Mouse (Mus musculus): Measurements from ENCODE around the gene Immp2l.
A peak's percentile ranks its signal among the peaks of the same experiment; 100 is the strongest.

Gene Immp2l

GRCm38 (mm10) chr12:41192829-41193228 is 168.9 kb downstream of the Immp2l start:
- no peak for DNase-seq

- no peak for DNase-seq
Measured at GRCm38 (mm10) chr12:41196374-41196773, 172.5 kb downstream of the Immp2l start.

GRCm38 (mm10) chr12:41215186-41215585 is 191.3 kb downstream of the Immp2l start:
- DNase-seq = no peak

GRCm38 (mm10) chr12:41221893-41222292 is 198.0 kb downstream of the Immp2l start:
- DNase-seq = peak in 1 of 2 experiments; percentile 14

- DNase-seq = no peak
Measured at GRCm38 (mm10) chr12:41223686-41224085, 199.8 kb downstream of the Immp2l start.

GRCm38 (mm10) chr12:41224538-41224937 is 200.6 kb downstream of the Immp2l start:
- no peak for DNase-seq

GRCm38 (mm10) chr12:41231966-41232365 is 208.1 kb downstream of the Immp2l start:
- DNase-seq = no peak

GRCm38 (mm10) chr12:41237880-41238279 is 214.0 kb downstream of the Immp2l start:
- no peak for DNase-seq

GRCm38 (mm10) chr12:41241221-41241620 is 217.3 kb downstream of the Immp2l start:
- no peak for DNase-seq

GRCm38 (mm10) chr12:41248254-41248653 is 224.4 kb downstream of the Immp2l start:
- no peak for DNase-seq

- no peak for DNase-seq
Measured at GRCm38 (mm10) chr12:41250123-41250522, 226.2 kb downstream of the Immp2l start.

GRCm38 (mm10) chr12:41257905-41258304 is 234.0 kb downstream of the Immp2l start:
- no peak for DNase-seq

GRCm38 (mm10) chr12:41259608-41260007 is 235.7 kb downstream of the Immp2l start:
- no peak for DNase-seq

GRCm38 (mm10) chr12:41274136-41274535 is 250.2 kb downstream of the Immp2l start:
- DNase-seq = no peak

GRCm38 (mm10) chr12:41275361-41275760 is 251.5 kb downstream of the Immp2l start:
- no peak for DNase-seq

- no peak for DNase-seq
Measured at GRCm38 (mm10) chr12:41277896-41278295, 254.0 kb downstream of the Immp2l start.

GRCm38 (mm10) chr12:41289047-41289446 is 265.2 kb downstream of the Immp2l start:
- DNase-seq = no peak

- no peak for DNase-seq
Measured at GRCm38 (mm10) chr12:41307015-41307414, 283.1 kb downstream of the Immp2l start.

- no peak for DNase-seq
Measured at GRCm38 (mm10) chr12:41308726-41309680, 285.1 kb downstream of the Immp2l start.

GRCm38 (mm10) chr12:41313391-41313790 is 289.5 kb downstream of the Immp2l start:
- no peak for DNase-seq

GRCm38 (mm10) chr12:41314811-41315461 is 291.0 kb downstream of the Immp2l start:
- no peak for DNase-seq

- no peak for DNase-seq
Measured at GRCm38 (mm10) chr12:41315871-41316270, 292.0 kb downstream of the Immp2l start.

GRCm38 (mm10) chr12:41316426-41316825 is 292.5 kb downstream of the Immp2l start:
- no peak for DNase-seq

- DNase-seq = no peak
Measured at GRCm38 (mm10) chr12:41317431-41317830, 293.5 kb downstream of the Immp2l start.
